Mouse (Mus musculus) thymus, postnatal 36 days (tissue): Measurements from ENCODE around the gene Ndufab1.
"Not testable (repeated sequence)": the region's sequence is repeated elsewhere in the genome, so short reads cannot be mapped to it uniquely, and the experiment has no call there.

Experiments
- DNase-seq, 2 experiments: peaks; one replicate each; pipeline ENCODE4 v3.0.0; 2022; ENCODE audit warnings: mixed read lengths in 2 of 2

Gene Ndufab1

DNA sequence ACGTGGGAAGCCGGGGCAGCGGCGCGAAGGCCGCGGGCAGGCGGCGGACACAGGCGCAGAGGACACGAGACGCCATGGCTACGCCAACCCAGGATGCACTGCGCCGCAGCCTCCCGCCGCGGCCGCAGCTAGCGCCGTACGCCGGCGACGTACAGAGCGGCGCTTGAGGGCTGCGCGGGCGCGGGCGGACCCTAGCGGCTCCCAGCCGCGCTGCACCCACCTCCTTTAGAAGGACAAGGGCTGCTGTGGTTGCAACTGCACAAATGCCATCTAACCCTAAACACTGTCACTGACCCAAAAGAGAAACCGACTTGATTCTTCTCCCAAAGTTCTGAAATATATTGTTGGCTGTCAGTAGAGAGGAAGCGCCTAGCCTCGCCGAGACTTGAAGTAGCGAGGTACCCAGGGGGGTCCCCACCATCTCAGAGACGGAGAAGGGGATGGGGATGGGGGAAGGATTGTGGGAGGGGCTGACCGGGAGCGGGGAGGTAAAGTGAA, at the start of gene Ndufab1:
Gene Ndufab1, minus strand, starts transcription at position 140 of the 498 bp plus-strand sequence.
- DNase-seq = peak; percentile 82 to 85

DNA sequence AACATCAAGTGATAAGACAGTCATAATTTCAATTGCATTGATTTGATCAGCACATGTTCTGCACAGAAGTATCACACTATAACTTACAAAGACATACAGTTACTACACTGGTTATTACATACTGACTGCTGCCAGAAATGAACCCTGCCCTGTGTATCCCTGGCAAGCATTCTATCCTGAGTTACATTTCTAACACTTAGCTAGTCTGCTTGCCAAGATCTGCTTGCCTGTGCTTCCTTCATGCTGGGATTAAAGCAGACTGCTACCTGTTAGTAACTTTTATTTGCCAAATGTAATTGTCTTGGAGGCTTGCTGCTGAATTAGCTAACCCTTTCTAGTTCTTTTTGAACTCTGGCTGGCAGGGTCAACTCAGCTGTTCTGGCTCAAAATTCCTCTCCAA, 39.3 kb upstream of the Ndufab1 start:
- no peak for DNase-seq

DNA sequence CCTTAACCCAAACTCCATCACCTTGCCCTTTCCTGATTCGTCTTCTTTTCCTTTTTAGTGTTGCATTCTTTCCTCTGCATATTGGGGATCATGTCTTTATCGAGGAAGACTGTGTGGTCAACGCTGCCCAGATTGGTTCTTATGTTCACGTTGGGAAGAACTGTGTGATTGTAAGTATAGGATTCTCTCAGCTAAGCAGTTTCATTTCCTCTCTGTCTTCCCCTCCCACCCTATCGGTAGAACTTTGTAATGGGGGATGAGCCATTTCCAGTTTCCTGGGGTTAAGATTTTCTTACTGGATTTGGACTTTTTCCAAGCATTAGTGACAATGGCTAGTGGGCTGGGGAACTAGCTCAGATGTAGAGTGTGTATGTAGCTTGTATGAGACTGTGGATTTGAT, 36.5 kb upstream of the Ndufab1 start:
- no peak for DNase-seq

DNA sequence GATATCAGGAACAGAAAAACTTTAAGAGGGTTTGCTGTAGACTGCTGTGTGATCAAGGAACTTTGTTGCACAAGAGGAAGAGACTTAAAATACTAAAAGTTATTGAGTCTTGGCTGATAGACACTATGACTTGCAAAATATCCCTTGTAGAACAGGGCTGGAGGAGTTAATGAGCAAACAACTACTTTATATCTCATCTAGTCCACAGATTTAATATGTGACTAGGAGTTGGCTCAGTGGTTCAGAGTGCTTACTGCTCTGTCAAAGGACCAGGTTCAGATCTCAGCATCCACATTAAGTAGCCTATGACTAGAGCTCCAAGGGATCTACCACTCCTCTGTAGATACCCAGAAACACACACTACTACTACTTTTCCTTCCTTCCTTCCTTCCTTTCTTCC, 35.4 kb upstream of the Ndufab1 start:
- no peak for DNase-seq

DNA sequence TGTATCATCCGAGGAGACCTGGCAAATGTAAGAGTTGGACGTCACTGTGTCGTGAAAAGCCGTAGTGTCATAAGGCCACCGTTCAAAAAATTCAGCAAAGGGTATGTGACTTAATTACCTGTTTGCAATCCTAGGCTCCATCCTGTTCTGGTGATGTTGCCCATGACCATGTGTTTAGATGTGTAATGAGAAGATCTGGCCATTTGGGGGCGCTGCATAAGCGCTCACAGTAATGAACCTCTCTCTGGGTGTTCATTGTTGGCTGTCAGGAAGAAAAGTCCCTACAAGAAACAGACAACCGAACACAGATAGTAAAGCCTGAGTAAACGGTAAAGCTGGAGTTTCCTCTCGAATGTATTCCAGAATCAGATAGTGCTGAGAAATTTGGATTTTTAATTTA, 33.4 kb upstream of the Ndufab1 start:
- DNase-seq = no peak

DNA sequence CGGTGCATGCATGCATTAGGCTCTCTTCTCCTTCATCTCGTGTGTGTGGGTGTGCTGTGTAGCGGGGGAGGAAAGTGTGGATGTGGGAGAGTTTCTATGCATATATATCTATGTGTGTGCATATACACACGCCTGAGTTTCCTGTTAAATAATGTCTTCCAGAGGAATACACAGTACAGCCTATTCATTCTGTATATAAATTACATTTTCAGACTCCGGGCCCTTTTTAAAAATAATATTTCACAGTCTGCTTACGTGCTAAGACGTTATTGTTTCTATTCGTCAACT, 31.6 kb upstream of the Ndufab1 start:
- no peak for DNase-seq

DNA sequence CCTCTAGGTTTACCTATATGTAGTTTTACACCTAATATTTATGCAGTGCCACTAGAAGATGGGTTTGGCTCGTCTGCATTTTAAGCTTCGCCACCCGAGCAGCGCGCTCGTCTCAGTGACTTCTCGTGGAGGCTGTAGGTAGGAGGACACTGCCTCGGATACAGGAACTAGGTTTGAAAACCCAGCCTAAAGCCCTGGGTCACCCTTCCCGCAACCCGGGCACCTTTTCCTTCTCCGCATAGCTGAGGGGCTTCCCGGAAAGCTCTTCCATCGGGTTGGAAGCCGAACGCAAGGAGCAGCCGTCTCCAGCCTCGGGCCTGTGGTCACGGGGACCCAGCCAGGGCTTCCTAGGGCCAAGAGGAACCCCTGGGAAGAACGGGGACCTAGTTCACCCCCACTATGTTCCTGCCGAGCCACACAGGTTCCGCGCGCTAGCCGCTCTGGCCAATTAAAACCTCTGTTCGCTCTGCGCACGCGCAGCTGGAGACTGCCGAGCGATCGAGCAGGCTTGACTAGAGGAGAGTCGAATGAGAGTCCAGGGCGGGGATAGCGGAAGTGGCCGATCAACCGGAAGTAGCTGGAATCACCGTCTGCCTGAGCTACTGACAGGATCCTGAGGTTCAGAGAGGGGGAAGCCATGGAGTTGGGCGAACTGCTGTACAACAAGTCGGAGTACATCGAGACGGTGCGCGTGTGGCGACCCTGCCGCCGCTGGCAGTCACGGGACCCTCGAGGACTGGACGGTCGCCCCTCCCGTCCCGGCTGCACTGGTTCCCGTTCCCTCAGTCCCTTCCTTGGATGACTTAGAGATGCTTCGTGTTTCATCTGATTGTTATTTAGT, 31.0 kb upstream of the Ndufab1 start, which contains the start of the genes Palb2 and Dctn5:
Gene Palb2, minus strand, starts transcription at position 489 of the 841 bp plus-strand sequence.
Gene Dctn5, plus strand, starts transcription at position 545 of the 841 bp plus-strand sequence.
- peak; percentile 98 to 99 for DNase-seq

DNA sequence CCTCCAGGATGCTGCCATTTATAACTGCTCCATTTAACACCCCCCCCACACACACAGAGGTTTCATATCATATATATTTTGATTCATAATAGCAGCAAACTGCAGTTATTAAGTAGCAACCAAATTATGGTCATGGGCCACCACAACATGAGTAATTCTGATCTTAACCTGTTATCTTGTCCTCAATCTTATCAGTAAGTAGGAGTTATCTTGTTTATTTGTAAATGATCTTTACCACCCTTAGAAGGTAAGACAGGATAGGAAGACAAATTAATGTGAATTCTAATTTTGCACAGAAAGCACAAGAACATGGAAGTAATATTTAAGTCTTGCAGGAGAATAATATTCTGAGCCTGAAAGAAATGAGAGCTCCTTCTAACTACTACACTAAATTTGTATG, 30.1 kb upstream of the Ndufab1 start:
- no peak for DNase-seq

DNA sequence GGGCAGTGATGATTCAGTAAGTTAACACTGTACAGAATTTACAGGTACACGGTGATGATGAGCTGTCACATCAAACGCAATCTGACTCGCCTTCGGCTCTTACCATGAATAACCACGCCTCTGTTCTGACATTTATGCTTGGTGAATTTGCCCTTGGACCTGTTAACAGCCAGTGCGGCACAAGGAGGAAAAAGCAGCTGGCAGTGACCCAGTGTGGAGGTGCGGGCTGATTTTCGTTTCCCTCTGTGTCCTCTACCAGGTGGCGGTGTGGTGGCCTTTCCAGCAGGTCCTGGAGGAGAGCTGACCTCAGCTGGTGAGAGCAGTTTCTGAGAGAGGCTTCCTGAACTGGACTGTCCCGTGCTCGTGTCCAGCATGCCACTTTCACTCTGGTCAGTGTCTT, 25.3 kb upstream of the Ndufab1 start:
- DNase-seq = no peak

DNA sequence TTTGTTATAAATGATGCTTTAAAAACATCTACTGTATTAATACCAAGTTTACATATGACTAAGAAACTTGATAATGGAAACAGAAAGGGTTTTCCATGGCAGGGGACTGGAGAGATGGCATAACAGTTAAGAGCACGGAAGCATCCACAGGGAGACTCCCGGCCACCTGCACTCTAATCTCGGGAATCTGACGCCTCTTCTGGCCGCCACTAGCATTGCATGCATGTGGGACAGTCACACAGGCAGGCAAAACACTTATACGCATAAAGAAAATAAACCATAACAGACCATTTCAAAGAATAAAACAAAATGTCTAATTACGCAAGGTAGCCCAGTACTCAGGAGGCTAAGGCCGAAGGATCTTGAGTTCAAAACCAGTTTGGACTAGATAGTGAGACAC, 23.9 kb upstream of the Ndufab1 start:
- DNase-seq = no peak

DNA sequence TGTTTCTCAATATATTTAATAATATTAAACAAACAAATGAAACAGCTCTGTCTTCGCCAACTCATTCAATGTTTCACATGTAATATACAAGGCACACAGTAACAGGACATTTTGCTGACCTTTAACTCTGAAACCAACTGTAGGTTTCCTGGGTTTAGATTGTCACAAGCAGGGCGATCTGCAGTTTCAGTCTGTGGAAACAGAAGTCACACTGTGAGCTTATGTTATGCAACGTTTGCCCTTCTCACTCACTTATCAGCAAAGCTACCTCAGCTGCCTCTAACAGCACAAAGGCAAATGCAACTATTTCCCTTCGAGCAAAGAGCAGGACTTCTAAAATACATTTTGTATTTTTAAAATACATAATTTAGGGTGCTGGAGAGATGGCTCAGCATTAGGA, 21.8 kb upstream of the Ndufab1 start:
- DNase-seq = no peak

DNA sequence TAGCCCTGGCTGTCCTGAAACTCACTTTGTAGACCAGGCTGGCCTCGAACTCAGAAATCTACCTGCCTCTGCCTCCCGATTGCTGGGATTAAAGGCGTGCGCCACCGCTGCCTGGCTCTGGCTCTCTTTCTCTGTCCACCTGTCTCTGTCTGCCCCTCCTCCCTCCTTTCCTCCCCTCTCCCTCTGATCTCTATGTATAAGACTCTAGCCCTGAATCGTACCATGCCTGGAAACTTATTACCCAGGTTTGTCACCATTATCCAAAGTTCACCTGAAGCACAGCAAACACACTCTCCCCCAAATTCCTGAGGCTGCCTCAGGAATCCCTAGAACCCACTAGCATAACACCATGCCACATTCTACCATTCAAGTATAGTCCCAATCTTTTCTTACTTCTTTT, 6.5 kb upstream of the Ndufab1 start:
- no peak for DNase-seq

DNA sequence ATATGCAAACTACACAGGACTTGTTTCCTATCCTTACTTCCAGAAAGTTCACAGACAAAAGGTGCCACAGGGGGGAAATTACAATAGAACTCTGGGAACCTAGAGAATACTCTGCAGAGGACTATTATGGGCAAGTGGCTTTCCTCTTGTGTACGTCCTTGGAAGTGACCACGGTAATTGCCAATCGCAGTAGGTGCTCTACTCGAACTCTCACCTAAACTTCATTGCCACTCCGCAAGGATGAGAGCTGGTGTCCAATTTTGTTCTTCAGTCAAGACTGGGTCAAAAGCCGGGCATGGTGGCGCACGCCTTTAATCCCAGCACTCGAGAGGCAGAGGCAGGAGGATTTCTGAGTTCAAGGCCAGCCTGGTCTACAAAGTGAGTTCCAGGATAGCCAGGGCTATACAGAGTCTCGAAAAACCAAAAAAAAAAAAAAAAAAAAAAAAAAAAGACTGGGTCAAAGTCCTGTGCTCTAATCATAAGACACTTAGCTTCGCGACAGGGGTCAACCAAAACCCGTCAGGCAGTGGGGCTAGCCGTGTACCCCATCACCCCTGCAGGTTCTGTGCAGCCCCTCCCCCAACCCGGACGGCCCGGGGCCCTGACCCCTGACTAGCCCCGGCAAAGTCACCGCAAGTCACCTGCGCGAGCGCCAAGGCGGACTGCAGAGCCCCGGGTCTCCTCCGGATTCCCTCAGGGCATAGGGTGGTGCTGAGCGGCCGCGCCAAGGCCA, 506 bp downstream of the Ndufab1 start:
- not testable (repeated sequence) for DNase-seq

DNA sequence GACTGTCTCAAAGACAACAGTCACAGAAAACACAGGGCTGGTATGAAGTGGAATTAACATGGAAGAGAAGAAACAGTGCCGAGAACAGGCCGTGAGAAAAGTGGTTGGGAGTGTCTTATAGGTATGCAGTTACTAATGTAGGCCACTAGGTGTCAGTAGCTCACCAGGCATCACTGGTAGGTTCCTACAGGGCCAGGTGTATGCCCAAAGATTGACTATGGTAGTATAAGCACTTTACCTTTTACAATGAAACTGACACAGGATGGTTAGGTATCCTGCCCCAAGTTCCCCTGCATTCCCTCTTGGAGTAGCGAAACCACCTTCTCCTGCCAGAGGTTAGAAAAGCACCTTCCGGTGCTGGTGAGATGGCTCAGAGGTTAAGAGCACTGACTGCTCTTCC, 2.5 kb downstream of the Ndufab1 start:
- peak; percentile 28 to 30 for DNase-seq

DNA sequence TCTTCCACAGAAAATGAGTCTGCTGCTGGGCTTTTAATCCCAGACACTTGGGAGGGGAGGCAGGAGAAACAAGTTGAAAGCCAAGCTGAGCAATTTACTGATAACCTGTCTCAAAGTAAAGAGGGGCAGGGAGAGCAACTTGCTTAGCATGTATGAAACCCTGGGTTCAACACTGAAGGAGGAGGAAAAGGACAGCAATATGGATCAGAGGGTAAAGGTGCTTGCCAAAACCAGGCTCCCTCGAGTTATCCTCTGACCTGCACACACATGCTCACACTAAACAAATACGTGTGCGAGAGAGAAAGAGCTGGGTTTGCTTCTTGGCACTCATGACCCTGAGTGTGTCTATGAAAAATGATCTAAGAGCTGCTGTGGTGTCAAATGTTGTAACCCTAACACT, 3.7 kb downstream of the Ndufab1 start:
- no peak for DNase-seq

DNA sequence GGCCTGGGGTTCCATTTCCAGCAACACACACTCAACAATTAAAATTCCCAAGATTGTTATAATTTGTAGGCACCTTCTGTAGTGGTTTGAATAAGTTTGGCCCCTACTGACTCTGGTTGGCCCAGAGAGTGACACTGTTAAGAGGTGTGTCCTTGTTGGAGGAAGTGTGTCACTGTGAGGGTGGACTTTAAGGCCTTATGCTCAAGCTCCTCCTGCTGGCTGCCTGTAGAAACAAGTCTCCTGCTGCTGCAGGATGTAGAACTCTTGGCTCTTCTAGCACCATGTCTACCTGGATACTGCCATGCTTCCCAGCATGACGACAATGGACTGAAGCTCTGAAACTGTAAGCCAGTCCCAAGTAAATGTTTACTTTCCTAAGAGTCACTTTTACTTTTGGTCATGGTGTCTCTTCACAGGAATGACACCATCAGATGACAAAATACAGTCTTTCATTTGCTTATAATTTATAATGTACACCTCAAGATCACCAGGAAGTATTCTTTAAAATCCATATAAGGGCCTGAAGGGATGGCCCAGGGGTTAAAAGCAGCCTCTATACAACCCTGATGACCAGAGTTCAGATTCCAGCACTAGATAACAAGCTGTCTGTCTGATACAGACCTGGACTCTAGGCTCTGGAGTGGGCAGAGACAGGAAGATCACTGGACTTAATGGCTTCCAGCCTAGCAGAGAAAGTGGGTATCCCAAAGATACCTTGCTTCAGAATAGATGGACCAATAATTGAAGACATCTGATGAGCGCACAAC, 6.9 kb downstream of the Ndufab1 start:
- DNase-seq = no peak

DNA sequence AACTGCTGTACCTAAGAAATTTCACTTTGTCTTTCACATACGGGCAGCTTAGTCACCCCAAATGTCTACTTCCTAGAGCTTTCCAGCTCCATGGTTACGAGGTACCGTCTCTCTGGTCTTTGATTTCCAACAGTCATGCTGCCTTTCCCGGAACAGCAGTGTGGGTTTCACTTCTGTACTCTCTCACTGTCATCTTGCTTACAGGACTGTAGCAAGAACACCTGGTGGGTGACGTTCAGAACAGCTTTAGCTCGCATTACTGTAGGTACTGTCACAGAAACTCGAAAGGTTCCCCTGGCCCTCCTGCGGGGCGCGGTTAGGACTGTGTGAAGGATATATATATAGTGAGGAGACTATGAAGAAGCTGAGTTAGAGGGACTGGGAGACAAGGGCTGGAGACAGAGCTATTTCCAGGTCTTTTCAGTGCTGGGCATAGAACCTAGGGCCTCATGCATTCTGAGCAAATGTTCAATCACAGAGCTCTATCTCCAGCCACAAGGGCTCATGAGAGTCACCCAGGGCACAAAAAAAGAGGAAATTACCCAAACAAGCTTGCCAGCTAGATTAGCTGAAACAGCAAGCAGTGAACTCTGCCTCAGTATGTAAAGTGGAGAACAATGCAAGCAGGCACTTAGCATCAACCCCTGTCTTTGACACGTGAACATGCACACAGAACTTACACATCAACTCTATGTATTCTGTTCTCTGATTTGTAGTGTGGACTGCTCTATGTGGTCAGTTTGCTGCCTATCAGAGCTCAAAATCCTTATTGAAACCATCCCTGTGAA, 14.3 kb downstream of the Ndufab1 start:
- DNase-seq = no peak

DNA sequence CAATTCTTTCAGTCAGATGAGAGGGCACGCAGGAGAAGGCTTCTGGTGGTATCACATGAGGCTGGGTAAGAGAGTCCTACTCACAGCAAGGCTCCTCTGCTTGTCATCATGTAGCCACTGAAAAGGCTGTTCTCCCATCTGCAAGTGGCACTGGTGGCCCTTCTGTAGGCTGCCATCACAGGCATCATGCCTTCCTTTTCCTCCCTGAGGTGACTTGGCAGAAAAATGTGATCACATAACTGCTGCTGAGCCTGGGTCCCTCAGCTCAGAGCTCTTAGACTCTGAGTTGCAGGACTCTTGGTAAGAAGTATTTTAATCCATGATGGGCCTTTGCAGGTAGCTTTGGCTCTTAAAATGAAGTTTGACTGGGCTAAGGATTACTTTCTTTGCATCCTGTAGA, 20.6 kb downstream of the Ndufab1 start:
- DNase-seq = no peak

DNA sequence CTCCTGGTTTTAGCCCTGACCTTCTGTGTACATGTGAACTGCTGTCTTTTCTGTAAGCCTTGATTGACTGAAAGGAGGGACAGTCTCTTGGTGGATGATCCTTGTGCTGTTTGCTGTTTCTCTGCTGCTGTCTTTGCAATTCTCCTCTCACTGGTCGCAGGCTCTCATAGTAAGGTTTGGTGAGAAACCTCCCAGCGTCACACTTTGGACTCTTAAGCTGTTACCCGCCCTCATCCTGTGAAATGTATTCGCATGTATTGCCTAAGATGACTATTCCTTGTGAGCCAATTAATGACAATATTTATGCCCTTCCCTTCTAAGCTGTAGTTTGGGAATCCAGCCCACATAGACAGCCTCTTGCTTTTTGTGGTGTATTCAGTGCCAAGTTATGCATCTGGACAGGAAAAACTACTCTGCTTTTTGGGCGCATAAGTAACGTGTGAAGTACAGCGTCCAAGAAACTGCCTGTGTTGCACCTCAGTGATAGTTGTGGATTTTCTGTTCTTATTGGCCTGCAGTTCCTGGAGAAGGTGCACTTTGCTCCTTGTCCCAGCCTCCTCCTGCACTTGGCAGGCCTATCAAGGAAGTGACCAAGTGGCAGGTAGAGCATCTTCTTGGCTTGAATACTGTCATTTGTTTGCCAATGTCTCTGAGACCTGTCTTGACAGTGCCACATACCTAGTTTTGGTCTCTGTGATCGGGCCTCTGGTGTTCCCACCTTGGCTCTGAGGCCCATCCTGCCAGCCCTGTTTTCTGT, 21.7 kb downstream of the Ndufab1 start:
- no peak for DNase-seq

DNA sequence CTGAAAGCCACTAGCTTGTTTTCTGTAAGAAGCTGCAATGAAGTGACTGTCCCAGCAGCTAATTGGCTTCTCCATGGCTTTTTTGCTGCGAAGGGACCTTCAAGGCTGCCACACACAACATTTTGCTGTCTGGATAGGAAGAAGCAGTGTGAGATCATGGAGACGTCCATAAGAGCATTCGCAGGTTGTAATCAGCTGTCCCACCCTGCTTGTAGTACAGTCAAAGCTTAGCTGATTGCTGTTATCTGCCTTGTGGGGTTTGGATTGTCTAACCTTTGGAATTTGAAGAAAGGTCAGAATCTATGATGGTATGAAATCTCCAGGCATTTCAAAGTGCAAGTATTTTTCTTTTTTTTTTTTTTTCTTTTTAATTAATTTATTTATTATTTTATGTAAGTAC, 27.3 kb downstream of the Ndufab1 start:
- DNase-seq = no peak

DNA sequence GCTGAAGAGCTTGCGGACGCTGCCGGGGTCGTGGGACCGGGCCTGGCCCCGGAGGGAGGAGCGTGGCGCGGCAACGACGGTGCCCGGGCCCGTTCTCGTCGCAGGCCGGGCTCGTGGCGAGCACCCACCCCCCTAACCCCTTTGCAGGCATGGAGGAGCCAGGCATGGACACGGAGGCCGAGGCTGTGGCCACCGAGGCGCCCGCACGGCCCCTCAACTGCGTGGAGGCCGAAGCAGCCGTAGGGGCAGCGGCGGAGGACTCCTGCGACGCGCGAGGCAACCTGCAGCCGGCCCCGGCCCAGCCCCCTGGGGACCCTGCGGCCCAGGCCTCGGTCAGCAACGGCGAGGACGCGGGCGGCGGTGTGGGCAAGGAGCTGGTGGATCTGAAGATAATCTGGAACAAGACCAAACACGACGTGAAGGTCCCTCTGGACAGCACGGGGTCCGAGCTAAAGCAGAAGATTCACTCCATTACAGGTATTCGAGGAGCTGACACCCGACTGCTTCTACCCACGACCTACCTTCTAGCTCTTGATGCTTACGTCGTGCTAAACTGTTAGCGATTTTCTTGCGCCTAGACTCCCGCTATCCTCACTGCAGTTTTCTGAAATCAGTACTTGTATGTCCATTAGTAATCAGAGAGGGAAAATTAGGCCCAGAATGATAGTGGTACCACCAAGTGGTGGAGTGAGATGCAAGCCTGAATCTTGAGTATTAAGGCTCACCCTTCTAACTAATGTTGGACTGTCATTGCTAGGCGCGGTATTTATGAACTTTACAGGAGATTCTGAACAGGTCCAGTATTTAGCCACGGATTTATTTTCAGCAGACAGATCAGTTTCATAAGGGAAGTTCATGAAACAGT, 33.9 kb downstream of the Ndufab1 start:
- DNase-seq = no peak
